Mouse (Mus musculus) liver, embryonic 14.5 days (tissue): Measurements from ENCODE around the gene Ak1. TPM values are rescaled to one million over a fixed set of nuclear protein-coding genes. Genes with fewer than 3 reads are reported as not detected.

Experiments
- ATAC-seq: fragments of 200-750 bp; cut with Nextera tagmentation; 2 replicates; pipeline ENCODE4 v1.8.0; 2017; ENCODE audit warnings: moderate number of reproducible peaks, mild to moderate bottlenecking, moderate library complexity; ENCODE audit not compliant: insufficient read depth
- DNase-seq, 3 experiments: peaks; one replicate each; pipeline ENCODE4 v3.0.0-alpha.2; 2012 to 2013; ENCODE audit warnings: low read depth in 3 of 3, low spot score in 3 of 3
- H3K27ac ChIP-seq: fragments of 300-500 bp; sonication (generic); 2 replicates; pipeline ENCODE4 v1.5.1; 2014; ENCODE audit warnings: moderate library complexity, mild to moderate bottlenecking, control low read depth, inconsistent platforms
- H3K27me3 ChIP-seq: fragments of 300-500 bp; sonication (generic); 2 replicates; pipeline ENCODE4 v1.6.1; 2014; ENCODE audit warnings: mild to moderate bottlenecking, low read length, moderate library complexity; ENCODE audit not compliant: control insufficient read depth, insufficient read depth
- H3K36me3 ChIP-seq: fragments of 300-500 bp; sonication (generic); replicated peaks from 2 replicates; pipeline ENCODE4 v1.6.1; 2014; ENCODE audit warnings: low read depth; ENCODE audit not compliant: control insufficient read depth, insufficient read depth
- H3K4me1 ChIP-seq, 2 experiments: fragments of 200-500 bp in 1 of 2; fragments of 300-500 bp in 1 of 2; sonication (generic) in 1 of 2; replicated peaks; 2 replicates each; pipeline ENCODE4 v1.6.1; 2012 to 2014; ENCODE audit warnings: antibody characterized with exemption in 1 of 2, inconsistent platforms in 1 of 2, low read length in 1 of 2; ENCODE audit not compliant: control insufficient read depth in 2 of 2, insufficient read depth in 2 of 2
- H3K4me2 ChIP-seq: fragments of 300-500 bp; sonication (generic); 2 replicates; pipeline ENCODE4 v1.6.1; 2014; ENCODE audit warnings: low read depth, mild to moderate bottlenecking, control low read depth, moderate library complexity
- H3K4me3 ChIP-seq, 2 experiments: fragments of 200-500 bp in 1 of 2; fragments of 300-500 bp in 1 of 2; sonication (generic) in 1 of 2; 2 replicates each; pipeline ENCODE4 v1.5.1; 2012 to 2014; ENCODE audit warnings: low read depth in 2 of 2, low read length in 2 of 2, mild to moderate bottlenecking in 2 of 2, control low read depth in 1 of 2, inconsistent platforms in 1 of 2, moderate library complexity in 1 of 2; ENCODE audit not compliant: insufficient read depth in 1 of 2
- H3K9ac ChIP-seq: fragments of 300-500 bp; sonication (generic); replicated peaks from 2 replicates; pipeline ENCODE4 v1.6.1; 2014; ENCODE audit warnings: mild to moderate bottlenecking, control low read depth, moderate library complexity
- H3K9me3 ChIP-seq: fragments of 300-500 bp; sonication (generic); 2 replicates; pipeline ENCODE4 v1.6.1; 2016; ENCODE audit warnings: low read length, mixed read lengths; ENCODE audit not compliant: control insufficient read depth
- CTCF ChIP-seq: IDR thresholded peaks from 2 replicates; pipeline ENCODE4 v1.5.1; 2016; ENCODE audit warnings: antibody characterized with exemption, low read depth, control low read depth
- EP300 ChIP-seq: IDR thresholded peaks from 2 replicates; pipeline ENCODE4 v1.6.1; 2016; ENCODE audit warnings: antibody characterized with exemption, low read depth
- WGBS: fragments of 180-500 bp; shearing (Covaris S2); extraction: QIAGEN DNeasy Blood & Tissue Kit; methylation state at CpG from one replicate; pipeline ENCODE4 v1.1.7; 2014; ENCODE audit not compliant: insufficient replicate concordance; 5-methylcytosine and 5-hydroxymethylcytosine counted together
- polyA plus RNA-seq, 2 experiments: library from polyadenylated mRNA; depleted of rRNA in 1 of 2; stranded (reverse) in 1 of 2; unstranded in 1 of 2; fragments of >200 nt; fragmentation: Nextera tagmentation in 1 of 2; extraction: Ambion mirVana in 1 of 2; gene quantifications; 2 replicates each; pipeline versions ENCODE4 v1.2.1 to v1.2.3; 2012 to 2014

Gene Ak1
- polyA plus RNA-seq, 2 experiments, result 0.37 to 0.44 TPM

- H3K4me1 ChIP-seq, result peaks cover 21 to 42% of the 10 kb centered on the region in 2 experiments
- TF ChIP-seq CTCF (peak; percentile 86), EP300 (no peak)
- H3K9ac ChIP-seq, result peak overlapping the region; percentile 67
- H3K27me3 ChIP-seq, result no peaks in the 10 kb centered on the region
- H3K4me3 ChIP-seq, result peak overlapping the region; percentile 61 to 70
- DNase-seq, result peak; percentile 71 to 80 (median 72)
- 10% methylated on average over 51 of the region's 55 CpGs for WGBS
- no peaks in the 10 kb centered on the region for H3K36me3 ChIP-seq
- H3K4me2 ChIP-seq, result peak overlapping the region; percentile 89
- peak; percentile 76 for ATAC-seq
- H3K27ac ChIP-seq, result 0 out of 2 replicates have a peak overlapping the region, but pooled peaks have one; percentile 4
- H3K9me3 ChIP-seq, result no peaks in the 10 kb centered on the region
These were observed 15.1 kb upstream of the Ak1 start for GRCm38 (mm10) chr2:32606161-32607142.

- Histone ChIP-seq H3K4me1 (peaks cover 16 to 34% of the 10 kb centered on the region in 2 experiments), H3K9ac (peak overlapping the region; percentile 67), H3K4me3 (peak overlapping the region; percentile 61 to 70), H3K9me3 (no peaks in the 10 kb centered on the region), H3K27me3 (no peaks in the 10 kb centered on the region), H3K4me2 (peak overlapping the region; percentile 89), H3K27ac (0 out of 2 replicates have a peak overlapping the region, but pooled peaks have one; percentile 4), H3K36me3 (no peaks in the 10 kb centered on the region)
- DNase-seq, result no peak
- no peak for TF ChIP-seq CTCF
- TF ChIP-seq EP300, result no peak
- peak; percentile 33 for ATAC-seq
- under 1% methylated on average over 34 of the region's 34 CpGs for WGBS
These were observed 14.2 kb upstream of the Ak1 start for GRCm38 (mm10) chr2:32607262-32607947.

GRCm38 (mm10) chr2:32608141-32608777 lies 13.3 kb upstream of the Ak1 start:
- peak overlapping the region; percentile 89 for H3K4me2 ChIP-seq
- under 1% methylated on average over 25 of the region's 25 CpGs for WGBS
- peak overlapping the region; percentile 61 to 70 for H3K4me3 ChIP-seq
- DNase-seq (peak; percentile 66 to 74 (median 68)), ATAC-seq (peak; percentile 73)
- H3K27me3 ChIP-seq, result no peaks in the 10 kb centered on the region
- no peak for TF ChIP-seq CTCF
- TF ChIP-seq EP300, result no peak
- H3K27ac ChIP-seq, result peak overlapping the region; percentile 48
- no peaks in the 10 kb centered on the region for H3K9me3 ChIP-seq
- peaks cover 13 to 32% of the 10 kb centered on the region in 2 experiments for H3K4me1 ChIP-seq
- H3K36me3 ChIP-seq, result no peaks in the 10 kb centered on the region
- peak overlapping the region; percentile 61 for H3K9ac ChIP-seq

- Histone ChIP-seq H3K36me3 (no peaks in the 10 kb centered on the region), H3K9me3 (no peaks in the 10 kb centered on the region), H3K27me3 (no peaks in the 10 kb centered on the region), H3K27ac (peak overlapping the region; percentile 48), H3K4me2 (peak overlapping the region; percentile 89), H3K4me1 (peaks cover 13 to 32% of the 10 kb centered on the region in 2 experiments), H3K9ac (peak overlapping the region; percentile 61), H3K4me3 (peak overlapping the region; percentile 61 to 70)
- 46% methylated on average over 18 of the region's 18 CpGs for WGBS
- TF ChIP-seq CTCF (no peak), EP300 (no peak)
- DNase-seq (no peak), ATAC-seq (peak; percentile 45; the same call in 1 of the 2 replicates)
These were observed 12.7 kb upstream of the Ak1 start for GRCm38 (mm10) chr2:32608778-32609435.
